Mouse (Mus musculus): ENCODE results near the gene Ebf1. TPM values are rescaled to one million over a fixed set of nuclear protein-coding genes. Genes with fewer than 3 reads are reported as not detected.
A peak's percentile ranks its signal among the peaks of the same experiment; 100 is the strongest.

Ebf1 gene
- total RNA-seq, 2 experiments from 2014 or later: 3.7 to 5.2 TPM

GRCm38 (mm10) chr11:44943781-44944180 is 326.7 kb downstream of the Ebf1 start:
- DNase-seq (ENCODE audit: low spot score in 2 of 2): no peak

GRCm38 (mm10) chr11:44944401-44944800 is 327.3 kb downstream of the Ebf1 start:
- no peak for DNase-seq (ENCODE audit: low spot score in 2 of 2)

- DNase-seq (ENCODE audit: low spot score in 2 of 2): no peak
These were observed 329.5 kb downstream of the Ebf1 start for GRCm38 (mm10) chr11:44946618-44947017.

GRCm38 (mm10) chr11:44948541-44948940 is 331.4 kb downstream of the Ebf1 start:
- DNase-seq (ENCODE audit: low spot score in 2 of 2): no peak

GRCm38 (mm10) chr11:44949140-44949539 is 332.0 kb downstream of the Ebf1 start:
- no peak for DNase-seq (ENCODE audit: low spot score in 2 of 2)

- DNase-seq (ENCODE audit: low spot score in 2 of 2): no peak
These were observed 333.2 kb downstream of the Ebf1 start for GRCm38 (mm10) chr11:44950319-44950718.

GRCm38 (mm10) chr11:44951506-44951905 is 334.4 kb downstream of the Ebf1 start:
- no peak for DNase-seq (ENCODE audit: low spot score in 2 of 2)

GRCm38 (mm10) chr11:44953337-44953736 is 336.2 kb downstream of the Ebf1 start:
- no peak for DNase-seq (ENCODE audit: low spot score in 2 of 2)

GRCm38 (mm10) chr11:44953863-44954262 is 336.7 kb downstream of the Ebf1 start:
- DNase-seq (ENCODE audit: low spot score in 2 of 2): no peak

GRCm38 (mm10) chr11:44954362-44954761 is 337.2 kb downstream of the Ebf1 start:
- no peak for DNase-seq (ENCODE audit: low spot score in 2 of 2)

- no peak for DNase-seq (ENCODE audit: low spot score in 2 of 2)
These were observed 345.8 kb downstream of the Ebf1 start for GRCm38 (mm10) chr11:44962746-44963440.

- no peak for DNase-seq (ENCODE audit: low spot score in 2 of 2)
These were observed 351.9 kb downstream of the Ebf1 start for GRCm38 (mm10) chr11:44969011-44969410.

GRCm38 (mm10) chr11:44974271-44974670 is 357.2 kb downstream of the Ebf1 start:
- no peak for DNase-seq (ENCODE audit: low spot score in 2 of 2)

- no peak for DNase-seq (ENCODE audit: low spot score in 2 of 2)
These were observed 358.0 kb downstream of the Ebf1 start for GRCm38 (mm10) chr11:44975151-44975550.

- no peak for DNase-seq (ENCODE audit: low spot score in 2 of 2)
These were observed 359.2 kb downstream of the Ebf1 start for GRCm38 (mm10) chr11:44976254-44976802.

GRCm38 (mm10) chr11:44977921-44978397 is 360.8 kb downstream of the Ebf1 start:
- DNase-seq (ENCODE audit: low spot score in 2 of 2): peak; percentile 25 to 30

GRCm38 (mm10) chr11:44979391-44979790 is 362.3 kb downstream of the Ebf1 start:
- no peak for DNase-seq (ENCODE audit: low spot score in 2 of 2)

- DNase-seq (ENCODE audit: low spot score in 2 of 2): no peak
These were observed 365.1 kb downstream of the Ebf1 start for GRCm38 (mm10) chr11:44982225-44982624.

- no peak for DNase-seq (ENCODE audit: low spot score in 2 of 2)
These were observed 366.8 kb downstream of the Ebf1 start for GRCm38 (mm10) chr11:44983961-44984360.

- DNase-seq (ENCODE audit: low spot score in 2 of 2): no peak
These were observed 367.3 kb downstream of the Ebf1 start for GRCm38 (mm10) chr11:44984381-44984780.

GRCm38 (mm10) chr11:44987796-44988195 is 370.7 kb downstream of the Ebf1 start:
- DNase-seq (ENCODE audit: low spot score in 2 of 2): no peak

- no peak for DNase-seq (ENCODE audit: low spot score in 2 of 2)
These were observed 385.7 kb downstream of the Ebf1 start for GRCm38 (mm10) chr11:45002681-45003286.

Measured in layer of hippocampus, postnatal 10 days (tissue).